Mouse (Mus musculus) layer of hippocampus, adult 18-20 months (tissue): ENCODE results near the gene Stard10. TPM values are rescaled to one million over a fixed set of nuclear protein-coding genes. Genes with fewer than 3 reads are reported as not detected.

Experiments used
- DNase-seq, 2 experiments: peaks; one replicate each; pipeline ENCODE4 v3.0.0; 2022; ENCODE audit warnings: low spot score in 2 of 2
- total RNA-seq, 2 experiments: library from RNA; stranded (reverse); gene quantifications; 2 replicates each; pipeline ENCODE4 v1.2.3; 2021

Gene Stard10
- total RNA-seq, 2 experiments from 2014 or later = 26.2 to 29.7 TPM

DNA sequence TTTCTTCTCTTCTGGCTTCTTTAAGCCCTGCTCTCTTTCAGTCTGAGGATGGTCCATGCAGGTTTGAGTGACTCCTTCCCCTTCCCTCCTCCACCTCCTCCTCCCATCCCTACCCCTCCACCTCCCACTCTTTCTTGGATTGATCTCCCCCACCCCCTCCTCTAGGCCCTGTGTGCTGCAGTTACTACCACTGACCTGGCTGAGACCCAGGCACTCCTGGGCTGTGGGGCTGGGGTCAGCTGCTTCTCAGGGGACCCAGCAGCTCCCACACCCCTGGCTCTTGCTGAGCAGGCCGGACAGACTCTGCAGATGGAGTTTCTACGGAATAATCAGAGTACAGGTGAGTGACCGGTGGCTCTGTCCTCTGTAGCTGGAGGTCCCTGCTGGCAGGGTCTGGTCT is 77.7 kb downstream of the Stard10 start:
- no peak for DNase-seq

DNA sequence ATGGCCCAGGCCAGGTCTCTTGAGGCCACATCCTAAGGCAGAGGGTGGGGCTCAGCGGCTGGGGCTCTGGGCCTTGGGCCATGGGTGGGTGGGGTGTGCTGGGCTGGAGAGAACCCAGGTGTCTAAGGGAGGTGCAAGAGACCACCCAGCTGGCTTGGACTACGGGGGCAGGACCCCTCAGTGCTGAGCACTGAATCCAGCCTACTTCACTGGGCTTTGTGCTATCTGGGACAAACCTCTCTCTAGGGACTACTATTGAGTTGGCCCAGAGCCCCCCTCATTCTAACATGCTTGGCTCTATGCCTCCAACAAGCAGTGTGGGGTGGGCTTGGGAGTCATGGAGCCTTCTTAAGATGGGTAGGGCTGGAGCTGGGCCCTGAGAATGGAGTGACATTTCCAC is 78.6 kb downstream of the Stard10 start:
- DNase-seq = no peak

Other genes with a start within 250 kb of the Stard10 start
- 10 to 100 TPM; 32.7 to 33.8 TPM for gene Fchsd2, start 224.2 kb upstream of the Stard10 start, total RNA-seq
- 10 to 100 TPM; 39.4 to 39.6 TPM for gene Atg16l2, start 14.8 kb upstream of the Stard10 start, total RNA-seq
- gene Arap1, start 31.0 kb downstream of the Stard10 start, total RNA-seq = 10 to 100 TPM; 15.4 to 18.0 TPM
- 1 to 10 TPM in 1 of 2 experiments, not detected in 1; 2.0 TPM for gene Gm45837, start 93.8 kb downstream of the Stard10 start, total RNA-seq
- 100 to 1,000 TPM; 327 to 333 TPM for gene Pde2a, start 104.6 kb downstream of the Stard10 start, total RNA-seq